Mouse (Mus musculus) limb, embryonic 15.5 days (tissue): ENCODE data around the gene Prtg. TPM values are rescaled to one million over a fixed set of nuclear protein-coding genes. Genes with fewer than 3 reads are reported as not detected.

Experiments used
- ATAC-seq: fragments of 200-750 bp; cut with Nextera tagmentation; 2 replicates; pipeline ENCODE4 v1.8.0; 2017; ENCODE audit warnings: low read depth, moderate TSS enrichment; ENCODE audit not compliant: insufficient number of reproducible peaks, low FRiP score, low TSS enrichment
- H3K27ac ChIP-seq: fragments of 300-500 bp; sonication (generic); 2 replicates; pipeline ENCODE4 v1.5.1; 2015; ENCODE audit warnings: moderate library complexity, mild to moderate bottlenecking, inconsistent platforms
- H3K27me3 ChIP-seq: fragments of 300-500 bp; sonication (generic); 2 replicates; pipeline ENCODE4 v1.6.1; 2015; ENCODE audit warnings: inconsistent platforms
- H3K36me3 ChIP-seq: fragments of 300-500 bp; sonication (generic); 2 replicates; pipeline ENCODE4 v1.6.1; 2015; ENCODE audit warnings: inconsistent platforms
- H3K4me1 ChIP-seq: fragments of 300-500 bp; sonication (generic); 2 replicates; pipeline ENCODE4 v1.6.1; 2015; ENCODE audit warnings: inconsistent platforms
- H3K4me2 ChIP-seq: fragments of 300-500 bp; sonication (generic); 2 replicates; pipeline ENCODE4 v1.6.1; 2015; ENCODE audit warnings: mild to moderate bottlenecking, inconsistent platforms
- H3K4me3 ChIP-seq: fragments of 300-500 bp; sonication (generic); 2 replicates; pipeline ENCODE4 v1.5.1; 2015; ENCODE audit warnings: mild to moderate bottlenecking, inconsistent platforms
- H3K9ac ChIP-seq: fragments of 300-500 bp; sonication (generic); 2 replicates; pipeline ENCODE4 v1.6.1; 2015; ENCODE audit warnings: inconsistent platforms
- H3K9me3 ChIP-seq: fragments of 300-500 bp; sonication (generic); 2 replicates; pipeline ENCODE4 v1.6.1; 2016; ENCODE audit warnings: inconsistent platforms
- WGBS: fragments of 180-500 bp; shearing (Covaris S2); methylation state at CpG from one replicate; pipeline ENCODE4 v1.1.7; 2015; 5-methylcytosine and 5-hydroxymethylcytosine counted together
- polyA plus RNA-seq: library from polyadenylated mRNA; unstranded; fragments of >200 nt; fragmentation: Nextera tagmentation; extraction: Ambion mirVana; gene quantifications from 2 replicates; pipeline ENCODE4 v1.2.1, GENCODE M21; 2015

Gene Prtg
- polyA plus RNA-seq, 1 experiment from 2014 or later, result 0.41 TPM

DNA sequence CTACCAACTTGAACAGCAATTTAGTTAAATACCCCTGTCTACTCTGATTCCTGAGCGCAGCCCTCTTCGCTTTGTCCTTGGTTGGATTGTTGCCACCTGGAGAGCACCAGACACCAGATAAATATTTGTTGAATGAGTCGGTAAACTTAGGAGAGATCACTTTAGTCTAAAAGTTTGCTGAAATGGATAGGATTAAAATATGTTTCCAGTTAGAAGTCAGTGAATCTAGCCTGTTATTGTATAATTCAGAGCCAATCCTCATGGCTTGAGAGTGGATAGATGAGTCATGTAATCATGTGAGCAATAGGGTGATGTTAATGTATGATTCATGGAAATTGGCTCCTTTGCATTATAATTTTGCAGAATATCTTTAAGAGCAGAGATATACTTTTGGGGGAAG lies 31.6 kb downstream of the Prtg start:
- Histone ChIP-seq H3K27me3 (no peaks in the 10 kb centered on the region; the same call in 1 of the 2 replicates), H3K4me3 (no peak overlapping the region), H3K9me3 (no peaks in the 10 kb centered on the region), H3K4me2 (no peak overlapping the region), H3K27ac (no peak overlapping the region), H3K9ac (no peak overlapping the region), H3K36me3 (no peaks in the 10 kb centered on the region), H3K4me1 (peaks cover 3% of the 10 kb centered on the region)
- WGBS, result 46% methylated on average over 3 of the region's 3 CpGs
- ATAC-seq, result no peak

GRCm38 (mm10) chr9:72839346-72839990 lies 32.8 kb downstream of the Prtg start:
- ATAC-seq, result no peak
- no peaks in the 10 kb centered on the region for H3K9me3 ChIP-seq
- no peak overlapping the region for H3K4me3 ChIP-seq
- H3K4me2 ChIP-seq, result no peak overlapping the region
- no peak overlapping the region for H3K9ac ChIP-seq
- H3K4me1 ChIP-seq, result peaks cover 3% of the 10 kb centered on the region
- no peaks in the 10 kb centered on the region; the same call in 1 of the 2 replicates for H3K27me3 ChIP-seq
- WGBS, result 87% methylated on average over 15 of the region's 15 CpGs
- no peaks in the 10 kb centered on the region for H3K36me3 ChIP-seq
- H3K27ac ChIP-seq, result no peak overlapping the region

- H3K9ac ChIP-seq, result no peak overlapping the region
- no peaks in the 10 kb centered on the region for H3K27me3 ChIP-seq
- no peak overlapping the region for H3K4me3 ChIP-seq
- no peaks in the 10 kb centered on the region for H3K9me3 ChIP-seq
- H3K27ac ChIP-seq, result no peak overlapping the region
- no peak for ATAC-seq
- H3K4me1 ChIP-seq, result no peaks in the 10 kb centered on the region
- H3K4me2 ChIP-seq, result no peak overlapping the region
- 77% methylated on average over 5 of the region's 5 CpGs for WGBS
- H3K36me3 ChIP-seq, result no peaks in the 10 kb centered on the region
These were observed 37.8 kb downstream of the Prtg start for GRCm38 (mm10) chr9:72844496-72844895.

DNA sequence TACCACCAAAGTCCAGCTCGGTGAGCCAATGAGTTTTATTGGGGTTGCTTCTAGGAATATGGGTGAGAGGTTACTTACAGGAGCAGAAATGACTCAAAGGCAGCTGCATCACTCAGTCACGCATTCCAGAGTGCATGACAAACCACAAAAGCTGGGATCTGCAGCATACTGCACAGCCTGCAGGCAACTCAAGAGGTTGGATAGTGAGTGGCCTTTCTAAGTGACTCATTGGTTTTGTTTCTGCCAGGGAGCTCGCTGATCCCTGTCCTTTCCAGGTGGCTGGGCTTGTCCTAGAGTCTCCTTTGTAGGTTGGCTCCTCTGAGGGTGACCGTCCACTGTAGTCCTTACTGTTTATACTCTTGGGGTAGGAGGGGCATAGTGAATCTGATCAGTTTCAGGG lies 39.5 kb downstream of the Prtg start:
- no peak for ATAC-seq
- no peaks in the 10 kb centered on the region for H3K4me1 ChIP-seq
- no peak overlapping the region for H3K27ac ChIP-seq
- no peaks in the 10 kb centered on the region for H3K36me3 ChIP-seq
- no peak overlapping the region for H3K4me3 ChIP-seq
- whole genome bisulfite sequencing, result 70% methylated on average over 4 of the region's 4 CpGs
- H3K9me3 ChIP-seq, result no peaks in the 10 kb centered on the region
- no peaks in the 10 kb centered on the region for H3K27me3 ChIP-seq
- no peak overlapping the region for H3K9ac ChIP-seq
- H3K4me2 ChIP-seq, result no peak overlapping the region

GRCm38 (mm10) chr9:72851541-72851940 lies 44.9 kb downstream of the Prtg start:
- Histone ChIP-seq H3K4me3 (no peak overlapping the region), H3K27ac (no peak overlapping the region), H3K9me3 (no peaks in the 10 kb centered on the region), H3K36me3 (no peaks in the 10 kb centered on the region), H3K4me2 (no peak overlapping the region), H3K9ac (no peak overlapping the region), H3K27me3 (no peaks in the 10 kb centered on the region), H3K4me1 (no peaks in the 10 kb centered on the region)
- no peak for ATAC-seq
- 94% methylated on average over 10 of the region's 10 CpGs for WGBS

- ATAC-seq, result no peak
- Histone ChIP-seq H3K4me1 (no peaks in the 10 kb centered on the region), H3K27me3 (no peaks in the 10 kb centered on the region), H3K9ac (no peak overlapping the region), H3K4me3 (no peak overlapping the region), H3K9me3 (no peaks in the 10 kb centered on the region), H3K27ac (no peak overlapping the region), H3K4me2 (no peak overlapping the region), H3K36me3 (no peaks in the 10 kb centered on the region)
- 90% methylated on average over 5 of the region's 5 CpGs for WGBS
These were observed 45.3 kb downstream of the Prtg start for GRCm38 (mm10) chr9:72851979-72852378.

DNA sequence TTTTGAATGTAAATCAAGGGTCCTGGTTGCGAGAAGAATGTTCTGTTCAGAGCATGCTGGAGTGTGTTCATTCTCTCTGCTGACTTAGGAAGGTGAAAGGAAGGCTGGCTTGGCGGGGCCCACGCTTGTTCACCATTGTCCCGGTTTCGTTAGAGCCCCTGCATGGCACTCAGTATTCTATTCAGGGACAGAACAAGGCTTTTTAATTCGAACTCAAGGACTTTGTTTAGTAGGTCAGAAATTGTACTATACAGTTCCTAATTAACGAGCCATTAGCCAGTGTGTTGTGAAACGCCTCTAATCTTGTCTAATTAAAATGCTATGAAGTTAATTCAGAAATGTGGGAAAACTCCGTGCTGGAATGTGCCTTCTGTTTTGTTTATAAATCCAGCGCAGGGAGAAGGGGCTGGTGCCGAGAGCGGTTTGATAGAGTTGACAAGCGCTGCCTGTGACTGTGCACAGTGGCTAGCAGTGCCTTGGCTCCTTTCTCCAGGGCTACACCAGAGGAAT lies 47.1 kb downstream of the Prtg start:
- no peak overlapping the region for H3K9ac ChIP-seq
- WGBS, result 67% methylated on average over 13 of the region's 13 CpGs

GRCm38 (mm10) chr9:72856721-72857120 lies 50.0 kb downstream of the Prtg start:
- Histone ChIP-seq H3K27me3 (no peaks in the 10 kb centered on the region), H3K36me3 (no peaks in the 10 kb centered on the region), H3K9ac (no peak overlapping the region), H3K4me2 (no peak overlapping the region), H3K9me3 (no peaks in the 10 kb centered on the region), H3K4me1 (no peaks in the 10 kb centered on the region), H3K27ac (no peak overlapping the region), H3K4me3 (no peak overlapping the region)
- no peak for ATAC-seq
- WGBS, result 73% methylated on average over 24 of the region's 24 CpGs

More for the DNA sequence above, 47.1 kb downstream of the Prtg start:
- Histone ChIP-seq H3K4me2 (no peak overlapping the region), H3K27me3 (no peaks in the 10 kb centered on the region), H3K4me1 (no peaks in the 10 kb centered on the region), H3K36me3 (no peaks in the 10 kb centered on the region), H3K9me3 (no peaks in the 10 kb centered on the region), H3K4me3 (no peak overlapping the region), H3K27ac (no peak overlapping the region)
- ATAC-seq, result no peak

GRCm38 (mm10) chr9:72860764-72861163 lies 54.1 kb downstream of the Prtg start:
- Histone ChIP-seq H3K27ac (no peak overlapping the region), H3K36me3 (no peaks in the 10 kb centered on the region), H3K27me3 (no peaks in the 10 kb centered on the region), H3K9ac (no peak overlapping the region), H3K9me3 (no peaks in the 10 kb centered on the region), H3K4me3 (no peak overlapping the region), H3K4me2 (no peak overlapping the region), H3K4me1 (no peaks in the 10 kb centered on the region)
- ATAC-seq, result no peak
- 81% methylated on average over 5 of the region's 5 CpGs for WGBS

- Histone ChIP-seq H3K4me2 (no peak overlapping the region), H3K9ac (no peak overlapping the region), H3K4me3 (no peak overlapping the region), H3K9me3 (no peaks in the 10 kb centered on the region), H3K4me1 (no peaks in the 10 kb centered on the region), H3K27me3 (no peaks in the 10 kb centered on the region), H3K27ac (no peak overlapping the region), H3K36me3 (no peaks in the 10 kb centered on the region)
- ATAC-seq, result no peak
- WGBS, result 76% methylated on average over 10 of the region's 10 CpGs
These were observed 54.6 kb downstream of the Prtg start for GRCm38 (mm10) chr9:72861235-72861634.

DNA sequence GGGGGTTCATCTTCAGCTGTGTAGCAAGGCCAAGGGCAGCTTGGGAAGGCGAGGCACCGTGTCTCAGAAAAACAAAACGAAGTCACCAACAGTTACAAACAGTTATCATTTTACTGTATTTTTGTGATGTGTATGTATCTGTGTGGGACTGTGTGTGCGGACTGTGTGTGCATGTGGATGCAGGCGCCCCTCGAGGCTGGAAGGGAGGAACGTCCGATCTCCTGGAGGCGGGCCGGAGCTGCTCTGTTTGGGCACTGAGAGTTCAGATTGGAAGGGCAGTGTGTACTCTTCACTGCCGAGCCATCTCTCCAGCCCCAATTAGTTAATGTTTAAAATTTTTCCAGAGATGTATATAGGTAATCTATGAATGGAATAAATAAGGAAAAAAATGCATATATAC lies 55.5 kb downstream of the Prtg start:
- WGBS, result 83% methylated on average over 11 of the region's 11 CpGs

DNA sequence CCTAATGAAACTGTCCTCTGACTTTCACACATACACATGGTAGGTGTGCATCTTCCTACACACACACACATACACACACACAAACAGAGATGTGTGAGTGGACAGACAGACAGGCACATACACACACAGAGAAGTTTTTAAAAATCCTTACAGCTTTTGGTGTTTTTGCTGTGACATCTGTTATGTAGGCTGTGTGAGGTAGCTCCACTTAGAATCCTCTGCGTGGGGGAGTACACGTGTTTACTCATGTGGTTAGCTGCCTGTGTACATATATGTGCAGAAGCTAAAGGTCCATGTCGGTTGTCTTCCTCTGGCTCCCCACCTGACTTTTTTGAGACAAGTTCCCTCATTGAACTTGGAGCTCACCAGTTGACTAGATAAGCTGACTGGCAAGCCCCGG lies 56.3 kb downstream of the Prtg start:
- no peak overlapping the region for H3K27ac ChIP-seq
- no peak overlapping the region for H3K4me3 ChIP-seq
- no peak for ATAC-seq
- H3K27me3 ChIP-seq, result no peaks in the 10 kb centered on the region
- H3K36me3 ChIP-seq, result no peaks in the 10 kb centered on the region
- no peak overlapping the region for H3K4me2 ChIP-seq
- no peaks in the 10 kb centered on the region for H3K4me1 ChIP-seq
- no peaks in the 10 kb centered on the region for H3K9me3 ChIP-seq
- no peak overlapping the region for H3K9ac ChIP-seq
- 84% methylated on average over 4 of the region's 4 CpGs for WGBS

More for the DNA sequence above, 55.5 kb downstream of the Prtg start:
- H3K4me1 ChIP-seq, result no peaks in the 10 kb centered on the region
- H3K36me3 ChIP-seq, result no peaks in the 10 kb centered on the region
- H3K9ac ChIP-seq, result no peak overlapping the region
- no peaks in the 10 kb centered on the region for H3K9me3 ChIP-seq
- no peak overlapping the region for H3K4me3 ChIP-seq
- H3K27me3 ChIP-seq, result no peaks in the 10 kb centered on the region
- no peak overlapping the region for H3K4me2 ChIP-seq
- no peak for ATAC-seq
- no peak overlapping the region for H3K27ac ChIP-seq

DNA sequence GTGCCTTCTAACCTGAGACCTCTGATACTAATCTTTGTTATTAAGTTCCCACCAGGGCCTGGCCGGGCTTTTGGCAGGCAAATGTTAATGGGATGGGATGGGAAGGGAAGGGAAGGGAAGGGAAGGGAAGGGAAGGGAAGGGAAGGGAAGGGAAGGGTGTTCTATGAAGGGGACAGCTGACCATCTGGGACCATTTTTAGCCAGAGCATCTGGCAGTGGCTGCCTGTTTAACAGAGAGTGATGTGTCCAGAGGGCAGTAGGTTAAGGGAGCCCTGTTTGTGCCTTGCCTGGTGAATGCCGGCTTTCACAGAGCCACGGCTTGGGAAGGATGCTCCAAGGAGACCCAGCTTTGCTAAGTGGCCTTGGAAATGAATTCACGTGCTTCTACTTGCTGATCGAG lies 57.1 kb downstream of the Prtg start:
- H3K27ac ChIP-seq, result no peak overlapping the region
- ATAC-seq, result no peak
- no peak overlapping the region for H3K4me3 ChIP-seq
- no peak overlapping the region for H3K4me2 ChIP-seq
- 28% methylated on average over 5 of the region's 5 CpGs for WGBS
- no peaks in the 10 kb centered on the region for H3K9me3 ChIP-seq
- H3K9ac ChIP-seq, result no peak overlapping the region
- no peaks in the 10 kb centered on the region for H3K36me3 ChIP-seq
- no peaks in the 10 kb centered on the region for H3K27me3 ChIP-seq
- no peaks in the 10 kb centered on the region for H3K4me1 ChIP-seq
